Mouse (Mus musculus): Measurements from ENCODE around the gene Gm9747. TPM values are rescaled to one million over a fixed set of nuclear protein-coding genes. Genes with fewer than 3 reads are reported as not detected.
A peak's percentile ranks its signal among the peaks of the same experiment; 100 is the strongest.

The Gm9747 gene
- polyA plus RNA-seq, 1 experiment from 2014 or later = 25.5 TPM

GRCm38 (mm10) chr1:82284403-82284802, 51.5 kb downstream of the Gm9747 start:
- peak overlapping the region; percentile 79 for H3K9ac ChIP-seq
- peaks cover 26% of the 10 kb centered on the region for H3K36me3 ChIP-seq
- peak overlapping the region; percentile 82 for H3K4me2 ChIP-seq
- no peak for ATAC-seq (ENCODE audit: insufficient number of reproducible peaks, insufficient read depth, low FRiP score, low TSS enrichment, low read depth)
- WGBS = 13% methylated on average over 4 of the region's 4 CpGs
- H3K27me3 ChIP-seq = no peaks in the 10 kb centered on the region
- H3K9me3 ChIP-seq = no peaks in the 10 kb centered on the region
- H3K4me1 ChIP-seq = peaks cover 51% of the 10 kb centered on the region
- peak overlapping the region; percentile 96 for H3K27ac ChIP-seq
- H3K4me3 ChIP-seq = peak overlapping the region; percentile 71

Other genes with a start within 250 kb of the Gm9747 start
- gene Irs1, start 58.3 kb downstream of the Gm9747 start, polyA plus RNA-seq (2015; fragmentation: Nextera tagmentation; extraction: Ambion mirVana) = 9.2 and 9.5 TPM in 2 replicates
- 6.3 and 7.6 TPM in 2 replicates for gene Rhbdd1, start 83.3 kb downstream of the Gm9747 start, polyA plus RNA-seq (2015; fragmentation: Nextera tagmentation; extraction: Ambion mirVana)